Mouse (Mus musculus) MN1 (cell line): ENCODE measurements around the gene Rps16.
A peak's percentile ranks its signal among the peaks of the same experiment; 100 is the strongest.

ENCODE experiments used
- DNase-seq: peaks from one replicate; pipeline ENCODE4 v3.0.0-alpha.2; 2016; ENCODE audit warnings: low spot score

Gene Rps16

DNA sequence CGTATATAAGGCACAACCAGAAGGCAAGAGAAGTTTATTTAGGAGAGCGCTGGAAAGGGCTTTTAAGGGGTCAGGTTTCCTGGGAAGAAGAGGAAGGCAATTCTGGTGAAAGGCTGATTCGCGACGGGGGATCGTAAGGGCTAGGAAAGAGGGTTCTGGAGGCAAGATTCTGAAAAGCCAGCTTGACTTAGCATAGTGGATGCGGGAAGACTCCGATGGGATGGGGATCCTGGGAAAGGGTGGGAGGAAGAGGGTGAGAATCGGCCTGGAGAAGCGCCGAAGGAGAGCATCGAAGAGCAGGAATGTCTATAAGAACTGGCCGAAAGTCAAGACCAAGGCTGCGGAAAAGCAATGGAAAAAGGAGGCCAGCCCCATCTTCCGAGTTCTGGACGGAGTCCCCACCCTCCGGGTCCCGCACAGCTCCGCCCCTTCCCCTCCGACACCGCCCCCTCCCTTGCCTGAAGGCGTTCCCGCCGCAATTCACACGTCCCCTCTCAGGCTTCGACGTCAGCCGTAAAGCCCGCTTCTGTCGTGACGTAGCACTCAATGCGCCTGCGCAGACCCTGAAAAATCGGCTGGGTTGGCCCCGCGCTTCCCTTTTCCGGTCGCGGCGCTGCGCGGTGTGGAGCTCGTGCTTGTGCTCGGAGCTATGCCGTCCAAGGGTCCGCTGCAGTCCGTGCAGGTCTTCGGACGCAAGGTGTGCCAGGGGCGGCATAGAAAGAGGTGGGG lies at the start of gene Rps16:
Rps16 (plus strand) TSS at position 498 of the 729 bp plus-strand sequence.
- peak; percentile 97 for DNase-seq

DNA sequence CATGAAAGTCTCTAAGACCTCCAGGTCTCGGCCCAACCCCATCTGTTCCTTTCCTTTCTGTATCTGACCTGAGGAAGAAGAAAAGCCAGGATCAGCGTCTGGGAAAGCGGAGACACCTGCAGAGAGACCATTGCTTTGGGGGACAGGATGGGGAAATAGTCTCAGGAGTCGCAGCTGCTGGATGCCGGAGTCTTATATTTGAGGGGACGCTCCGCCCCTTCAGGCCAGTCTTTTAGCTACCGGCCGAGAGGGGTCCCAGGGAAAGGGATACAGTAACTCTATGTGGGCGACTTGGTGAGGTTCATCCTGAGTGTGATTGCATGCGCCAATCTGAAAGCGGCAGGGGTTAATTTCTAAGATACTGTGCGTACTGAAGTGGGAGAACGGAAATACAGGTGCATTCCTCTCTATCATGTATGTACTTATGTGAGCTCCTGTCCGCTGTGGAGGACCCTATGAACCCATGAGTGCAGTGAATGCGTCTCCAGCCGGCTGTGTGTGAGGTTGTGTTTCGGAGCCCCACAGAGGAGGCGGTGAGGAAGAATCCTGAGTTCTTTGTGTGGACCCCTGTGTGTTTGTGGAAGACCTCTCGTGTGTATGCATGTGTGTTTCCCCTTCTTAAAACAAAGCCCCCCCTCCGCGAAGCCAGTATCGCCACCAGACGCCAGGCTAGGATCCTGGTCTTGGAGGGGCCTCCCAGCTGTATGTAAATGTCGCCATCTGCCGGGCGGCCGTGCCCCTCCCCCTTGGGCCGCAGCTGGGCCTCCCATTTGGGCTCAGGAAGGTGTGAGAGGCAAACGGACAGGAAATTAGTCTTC lies 48.6 kb upstream of the Rps16 start, which contains the start of gene Dll3:
Dll3 (minus strand) TSS at position 623 of the 818 bp plus-strand sequence.
- peak; percentile 56 for DNase-seq

DNA sequence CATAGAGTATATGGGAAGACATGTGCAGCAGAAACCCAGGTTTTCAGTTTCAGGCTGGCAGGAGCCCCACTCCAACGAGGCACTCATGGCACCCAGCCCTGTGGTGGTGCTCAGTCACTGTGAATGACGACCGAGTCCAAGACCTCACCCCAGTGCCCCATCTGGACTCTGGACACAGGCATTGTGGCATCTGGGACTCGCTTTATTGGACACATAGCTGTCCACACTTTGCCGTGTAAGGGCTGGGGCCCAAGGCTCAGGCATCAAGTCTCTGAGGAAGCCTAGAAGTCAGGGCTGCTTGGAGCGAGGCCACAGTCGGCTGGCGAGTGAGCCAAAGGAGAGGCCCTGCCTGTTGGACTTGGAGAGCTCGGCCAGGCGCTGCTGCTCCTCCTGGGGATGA lies 44.8 kb upstream of the Rps16 start:
- DNase-seq, result no peak

DNA sequence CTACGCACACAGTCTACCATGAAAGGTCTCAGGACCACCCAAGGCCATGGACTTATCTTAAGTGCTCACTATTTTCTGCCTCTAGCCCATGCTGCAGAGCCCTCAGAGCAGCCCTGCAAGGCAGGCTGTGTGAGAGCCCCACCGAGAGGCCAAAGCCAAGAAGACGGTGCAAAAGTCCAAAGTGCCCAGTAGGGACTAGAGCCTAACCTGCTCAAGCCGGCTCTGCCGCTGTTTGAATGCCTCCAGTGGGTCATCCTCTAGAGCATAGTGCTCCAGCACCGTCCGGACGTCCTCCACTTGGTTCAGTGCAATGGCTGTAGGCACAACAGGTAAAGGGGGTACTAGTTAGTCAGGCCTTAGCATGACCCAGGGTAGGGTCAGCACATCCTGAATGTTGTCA lies 44.2 kb upstream of the Rps16 start:
- no peak for DNase-seq

DNA sequence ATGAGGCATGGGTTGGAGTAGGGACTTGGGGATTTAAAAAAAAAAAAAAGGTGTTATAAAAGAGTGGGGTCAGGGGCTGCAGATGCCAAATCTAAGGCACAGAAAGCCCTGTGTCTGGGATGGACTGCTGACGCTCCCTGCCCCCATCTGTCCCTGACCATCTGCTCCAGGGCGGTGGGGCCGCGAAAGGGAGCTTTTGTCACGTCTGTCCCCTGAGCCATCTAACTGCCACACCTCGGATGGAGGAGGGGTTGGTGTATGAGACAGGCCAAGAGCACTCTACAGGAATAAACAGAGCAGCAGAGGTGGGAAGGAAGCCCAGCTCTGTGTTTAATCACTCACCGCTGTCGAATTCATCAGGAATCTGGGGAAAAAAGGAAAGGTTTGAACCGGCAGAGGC lies 40.7 kb upstream of the Rps16 start:
- DNase-seq, result peak; percentile 20

DNA sequence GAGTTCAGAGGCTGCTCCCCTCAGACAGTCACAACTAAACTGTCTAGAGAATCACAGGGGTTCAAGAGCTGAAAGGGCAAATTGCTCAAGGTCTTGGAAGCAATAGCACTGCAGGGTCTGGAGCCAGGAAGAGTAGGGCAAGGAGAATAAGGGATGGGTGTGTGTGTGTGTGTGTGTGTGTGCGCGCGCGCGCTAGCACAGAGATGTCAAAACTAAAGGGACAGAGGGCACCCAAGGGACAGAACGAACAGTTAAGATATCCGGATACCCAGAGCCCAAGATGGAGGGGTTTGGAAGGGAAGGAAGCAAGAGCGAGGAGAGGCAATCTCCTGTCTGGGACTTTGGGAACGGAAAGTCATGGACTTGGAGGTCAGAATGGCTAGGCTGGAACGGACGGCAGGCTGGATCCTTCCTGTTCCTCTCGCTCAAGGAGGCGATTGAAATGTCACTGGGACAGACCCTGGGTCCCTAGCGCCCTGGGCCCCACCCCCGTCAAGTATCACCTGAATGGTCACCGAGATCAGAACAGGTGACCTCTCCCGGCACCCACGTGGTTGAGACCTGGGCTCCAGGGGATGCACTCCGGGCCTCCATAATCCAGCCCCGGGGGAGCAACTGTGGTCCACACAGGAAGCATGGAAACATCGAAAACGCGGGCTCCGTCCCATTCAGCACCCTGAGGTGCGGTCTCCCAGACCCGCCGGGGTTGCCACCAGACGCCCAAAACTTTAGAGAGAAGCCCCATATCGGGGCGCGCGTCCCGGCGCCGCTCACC lies 39.1 kb upstream of the Rps16 start:
- DNase-seq, result peak; percentile 26

DNA sequence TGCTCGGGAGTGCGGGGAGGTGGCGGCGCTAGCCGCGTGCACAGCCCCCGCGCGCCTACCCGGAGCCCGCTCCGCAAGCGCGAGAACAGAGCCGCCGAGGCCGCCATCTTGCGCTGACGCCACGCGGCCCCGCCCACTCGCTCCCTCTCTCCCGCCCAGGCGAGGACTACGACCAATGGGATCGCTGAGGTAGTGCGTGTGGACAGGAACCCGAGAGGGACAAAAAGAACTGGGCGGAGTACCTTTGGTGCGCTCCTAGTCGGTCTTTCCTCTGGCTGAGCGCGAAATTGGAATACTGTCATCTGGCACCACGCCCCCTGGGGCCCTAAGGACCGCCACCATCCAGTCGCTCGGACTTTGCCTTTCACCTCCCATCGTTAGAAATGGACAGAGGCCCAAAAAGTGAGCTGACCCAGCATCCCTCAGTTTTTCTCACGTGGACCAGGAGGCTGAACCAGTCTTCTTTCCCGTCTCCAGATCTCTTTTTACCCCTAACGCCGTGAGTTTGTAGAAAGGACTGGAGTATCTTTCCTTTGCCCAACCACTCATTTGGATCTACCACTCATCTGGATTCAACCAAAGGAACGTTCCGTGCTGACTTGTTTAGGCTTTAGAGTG lies 38.4 kb upstream of the Rps16 start, which contains the start of gene Timm50:
Timm50 (minus strand) TSS at position 147 of the 618 bp plus-strand sequence.
- DNase-seq, result peak; percentile 96

DNA sequence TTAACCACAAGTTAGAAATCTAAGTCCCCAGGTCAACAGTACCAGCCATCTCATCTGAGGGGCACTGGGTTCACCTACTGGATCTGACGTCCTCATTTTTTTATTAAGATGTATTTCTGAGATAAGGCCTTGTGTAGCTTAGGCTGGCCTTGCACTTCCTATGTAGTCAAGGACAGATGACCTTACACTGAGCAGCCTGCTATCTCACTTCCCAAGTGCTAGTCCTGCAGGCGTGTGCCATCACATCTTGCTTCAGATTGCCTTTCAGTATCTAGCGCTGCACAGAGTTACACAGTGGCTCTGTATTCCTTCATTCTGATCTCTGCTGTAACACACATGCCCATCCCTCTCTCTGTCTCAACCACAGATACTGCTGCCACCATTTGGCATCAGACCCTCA lies 32.4 kb upstream of the Rps16 start:
- DNase-seq, result no peak

DNA sequence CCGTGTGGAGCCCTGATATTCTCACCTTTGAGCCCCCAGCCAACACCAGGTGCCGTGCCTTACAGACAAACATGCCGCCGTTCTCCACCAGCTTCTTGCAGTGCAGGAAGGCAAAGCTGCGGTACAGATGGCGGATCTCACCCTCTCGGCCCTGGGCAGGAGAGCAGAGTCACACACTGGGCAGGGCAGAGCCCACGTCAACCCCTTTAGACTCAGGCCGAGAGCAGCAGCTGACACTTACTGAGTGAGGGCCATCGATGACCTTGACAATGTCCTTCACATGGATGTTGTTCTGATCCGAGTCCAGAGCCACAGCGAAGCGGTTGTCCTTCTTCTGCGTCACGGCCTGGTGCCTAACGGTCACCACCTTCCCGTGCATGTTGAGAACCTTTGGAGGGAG lies 31.7 kb upstream of the Rps16 start:
- no peak for DNase-seq

DNA sequence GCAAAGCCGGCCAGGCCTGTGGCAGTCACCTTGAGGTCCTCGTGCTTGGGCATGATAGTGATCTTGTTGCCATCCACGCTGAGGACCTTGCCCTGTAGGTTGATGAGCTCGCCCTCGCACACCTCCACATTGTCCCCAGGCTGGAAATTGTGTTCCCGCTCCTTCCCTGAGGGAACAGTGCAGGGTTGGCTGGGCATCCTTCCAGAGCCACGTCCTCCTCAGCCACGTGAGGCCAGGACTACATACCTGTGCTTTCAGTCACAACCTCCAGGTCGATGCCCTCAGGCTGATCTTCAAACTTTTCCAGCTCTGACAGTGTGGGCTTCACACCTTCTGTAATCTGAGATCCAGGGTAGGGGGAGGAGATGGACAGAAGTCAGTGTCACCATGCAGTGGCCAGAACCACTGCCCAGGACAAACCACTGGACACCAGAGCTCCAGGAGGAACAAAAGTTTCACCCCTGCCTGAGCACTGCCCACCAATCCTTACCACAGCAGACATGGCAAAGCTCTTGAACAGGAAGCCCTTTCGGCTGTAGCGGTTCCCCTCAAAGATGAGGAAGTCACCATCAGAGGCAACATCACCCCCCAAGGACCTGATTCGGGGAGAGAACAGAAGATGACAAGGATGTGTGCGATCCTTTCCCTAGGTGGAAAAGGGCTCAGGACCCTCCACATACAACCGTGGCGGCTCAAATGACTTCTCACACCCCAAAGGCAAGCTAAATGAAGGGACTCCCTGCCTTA lies 28.3 kb upstream of the Rps16 start:
- no peak for DNase-seq

DNA sequence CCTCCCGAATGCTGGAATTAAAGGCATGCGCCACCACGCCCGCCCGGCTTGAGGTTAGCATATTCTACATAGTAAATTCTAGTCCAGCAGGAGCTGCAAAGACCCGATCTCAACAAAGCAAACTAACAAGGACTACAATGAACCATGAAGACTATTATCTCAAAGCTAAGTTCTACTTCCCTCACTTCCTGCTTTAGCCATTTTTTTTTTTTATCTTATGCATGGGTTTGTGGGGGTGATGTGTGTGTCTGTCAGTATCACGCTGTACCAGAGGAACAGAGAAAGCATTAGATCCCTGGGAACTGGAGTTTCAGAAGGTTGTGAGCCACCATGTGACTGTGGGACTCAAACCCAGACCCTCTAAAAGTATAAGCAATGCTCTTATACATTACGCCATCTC lies 25.2 kb upstream of the Rps16 start:
- DNase-seq, result no peak

DNA sequence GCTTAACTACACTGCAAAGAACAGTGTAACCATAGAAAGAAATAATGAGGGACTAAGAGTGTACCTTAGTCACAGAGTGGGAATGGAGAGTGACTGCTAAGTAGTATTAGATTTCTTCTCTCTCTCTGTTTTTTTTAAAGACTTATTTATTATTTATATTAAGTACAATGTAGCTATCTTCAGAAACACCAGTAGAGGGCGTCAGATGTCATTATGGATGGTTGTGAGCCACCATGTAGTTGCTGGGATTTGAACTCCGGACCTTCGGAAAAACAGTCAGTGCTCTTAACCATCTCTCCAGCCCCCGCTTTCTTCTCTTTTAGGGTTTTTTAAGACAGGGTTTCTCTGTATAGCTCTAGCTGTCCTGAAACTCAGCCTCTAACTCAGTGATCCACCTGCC lies 24.0 kb upstream of the Rps16 start:
- no peak for DNase-seq

DNA sequence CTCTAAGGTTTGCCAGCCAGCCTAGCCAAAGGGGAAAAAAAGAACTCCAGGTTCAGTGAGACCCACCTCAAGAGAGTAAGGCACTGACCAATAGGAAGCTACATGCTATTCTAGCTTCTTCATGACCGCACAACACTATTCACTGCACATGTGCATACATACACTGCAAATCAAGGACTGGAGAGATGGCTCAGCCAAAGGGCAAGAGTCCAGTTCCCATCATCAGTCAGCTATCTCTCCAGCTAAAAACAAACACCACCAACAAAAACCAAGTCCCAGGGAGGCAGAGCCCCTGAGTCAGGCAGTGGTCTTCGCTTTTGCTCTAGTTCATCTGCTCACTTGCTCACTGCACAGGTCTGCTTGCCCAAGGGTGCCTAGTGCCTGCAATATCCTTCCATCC lies 22.2 kb upstream of the Rps16 start:
- DNase-seq, result no peak

DNA sequence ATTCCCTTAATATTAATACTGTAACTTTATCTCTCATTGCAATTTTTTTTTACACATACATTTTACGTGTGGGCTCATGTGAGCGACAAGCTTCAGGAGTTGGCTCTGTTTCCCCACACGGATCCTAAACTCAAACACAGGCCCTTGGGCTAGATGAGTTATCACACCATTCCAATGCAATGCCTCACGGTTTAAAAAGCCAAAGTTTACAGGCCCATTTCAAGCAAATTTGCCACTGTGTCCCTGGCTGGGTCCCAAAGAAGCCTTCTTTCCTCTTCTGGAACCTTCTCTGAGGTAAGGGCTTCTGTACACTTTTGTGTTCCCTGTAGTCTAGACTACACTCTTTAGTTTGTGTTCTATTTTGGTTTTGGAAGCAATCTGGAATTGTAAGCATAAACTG lies 15.9 kb upstream of the Rps16 start:
- DNase-seq, result no peak

DNA sequence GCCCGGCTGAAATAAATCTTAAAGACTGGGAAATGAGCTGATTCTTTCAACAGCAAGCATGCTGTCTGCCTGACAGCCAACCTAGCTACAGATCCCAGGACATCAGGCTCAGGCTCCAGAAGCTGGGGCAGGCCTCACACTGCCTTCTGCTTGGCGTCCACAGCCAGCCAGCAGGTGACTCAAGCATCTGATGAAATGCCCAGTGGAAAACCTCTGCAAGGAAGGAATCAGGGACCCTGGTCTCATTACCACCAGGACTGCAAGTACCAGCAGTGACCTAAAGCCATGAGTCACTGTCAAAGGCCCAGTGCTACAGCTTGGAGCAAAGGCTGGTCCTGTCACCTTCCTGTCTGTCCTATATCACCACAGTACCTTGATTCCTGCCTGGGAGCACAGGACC lies 15.0 kb upstream of the Rps16 start:
- peak; percentile 51 for DNase-seq

DNA sequence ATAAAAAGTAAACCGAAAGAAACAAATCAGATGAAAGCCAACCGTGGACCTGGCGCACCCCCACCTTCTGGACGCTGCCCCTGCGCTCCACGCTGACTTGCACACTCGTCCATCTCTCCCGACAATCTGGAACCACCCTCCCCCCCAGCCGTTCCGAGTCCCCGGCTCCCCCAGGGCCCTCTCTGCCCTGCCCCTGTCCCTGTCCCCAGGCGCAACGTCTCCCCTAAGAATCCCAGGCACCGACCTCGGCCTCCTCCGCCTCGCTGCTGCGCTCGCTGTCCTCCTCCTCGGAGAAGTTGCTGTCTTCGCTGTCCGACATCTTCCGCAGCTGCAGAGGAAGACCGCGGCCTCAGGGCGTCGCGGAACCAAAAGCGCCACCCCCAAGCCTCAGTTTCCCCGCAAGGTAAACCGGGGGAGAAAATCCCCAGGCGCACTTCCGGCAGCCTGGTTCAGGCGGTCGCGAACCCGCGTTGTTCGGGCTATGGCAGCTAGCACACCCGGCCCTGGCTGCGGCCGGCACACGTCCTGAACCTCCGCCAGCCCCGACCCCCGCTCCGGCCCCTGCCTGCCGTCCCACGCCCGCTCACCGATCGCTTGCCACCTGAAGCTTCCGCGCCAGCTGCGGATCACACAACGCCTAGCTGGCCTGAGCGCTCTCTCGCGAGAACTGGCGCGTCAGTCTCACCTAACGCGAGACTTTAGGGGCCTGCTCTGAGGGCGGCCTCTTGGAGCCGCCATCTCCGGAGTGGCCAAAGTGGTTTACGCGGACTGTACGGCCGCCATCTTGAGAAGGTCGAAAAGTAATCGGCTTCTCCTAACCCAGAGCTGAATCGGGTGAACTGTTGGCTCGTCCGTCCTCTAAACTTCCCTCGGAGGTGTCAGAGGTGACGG lies 12.1 kb upstream of the Rps16 start, which contains the start of gene Supt5:
Supt5 (minus strand) TSS at position 639 of the 891 bp plus-strand sequence.
- DNase-seq, result peak; percentile 99

DNA sequence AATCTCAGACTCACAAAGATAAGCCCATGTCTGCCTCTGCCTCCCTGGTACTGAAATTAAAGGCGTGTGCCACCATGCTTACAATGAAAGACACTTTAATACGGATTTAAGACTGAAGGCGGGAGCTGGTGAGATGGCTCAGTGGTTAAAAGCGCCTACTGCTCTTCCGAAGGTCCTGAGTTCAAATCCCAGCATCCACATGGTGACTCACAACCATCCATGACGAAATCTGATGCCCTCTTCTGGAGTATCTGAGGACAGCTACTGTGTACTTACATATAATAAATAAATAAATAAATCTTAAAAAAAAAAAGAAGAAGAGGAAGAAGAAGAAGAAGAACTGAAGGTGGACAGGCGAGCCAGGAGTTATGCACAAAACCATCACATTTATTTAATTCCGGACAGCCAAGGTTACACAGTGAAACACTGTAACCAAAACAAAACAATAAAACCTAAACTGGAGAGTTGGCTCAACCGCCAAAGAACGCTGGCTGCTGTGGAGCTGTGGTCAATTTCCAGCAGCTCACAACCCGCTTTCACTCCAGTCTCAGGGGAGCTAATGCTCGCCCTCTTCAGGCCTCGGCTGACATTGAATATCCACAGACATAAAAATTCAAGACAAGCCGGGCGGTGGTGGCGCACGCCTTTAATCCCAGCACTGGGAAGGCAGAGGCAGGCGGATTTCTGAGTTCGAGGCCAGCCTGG lies 11.1 kb upstream of the Rps16 start:
- DNase-seq, result peak; percentile 52

DNA sequence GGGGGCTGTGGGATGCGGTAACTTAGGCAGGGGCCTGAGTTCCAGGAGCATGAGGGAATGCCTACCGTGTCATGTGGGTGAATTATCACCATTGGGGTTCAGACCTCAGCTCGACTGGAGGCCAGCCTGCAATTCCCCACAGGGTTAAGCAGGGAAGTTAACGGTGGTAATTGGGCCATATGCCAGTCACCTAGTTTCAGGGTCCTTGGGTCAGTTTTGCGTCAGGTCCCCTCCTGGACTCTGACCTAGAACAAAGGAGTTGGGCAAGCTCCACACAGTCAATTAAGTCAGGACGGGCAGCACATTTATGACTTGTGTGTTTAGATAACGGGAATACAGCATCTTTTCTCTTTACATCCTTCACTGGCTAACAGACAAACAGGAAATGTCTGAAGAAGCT lies 9.1 kb upstream of the Rps16 start:
- DNase-seq, result no peak

DNA sequence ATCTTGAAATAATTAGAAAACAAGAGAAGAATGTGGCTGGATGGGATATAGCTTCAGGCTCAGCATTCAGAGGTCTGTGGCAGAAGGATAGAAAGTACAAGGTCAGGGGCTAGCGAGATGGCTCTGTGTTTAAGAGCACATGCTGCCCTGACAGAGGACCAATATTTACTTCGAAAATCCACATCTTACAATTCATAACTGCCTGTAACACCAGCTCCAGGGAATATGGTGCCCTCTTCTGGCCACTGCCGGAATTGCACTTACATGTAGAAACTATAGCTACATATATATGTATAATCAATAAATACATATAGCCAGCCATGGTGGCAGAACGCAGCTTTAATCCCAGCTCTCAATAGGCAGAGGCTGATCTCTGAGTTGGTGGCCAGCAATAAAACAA lies 5.8 kb upstream of the Rps16 start:
- DNase-seq, result peak; percentile 63

DNA sequence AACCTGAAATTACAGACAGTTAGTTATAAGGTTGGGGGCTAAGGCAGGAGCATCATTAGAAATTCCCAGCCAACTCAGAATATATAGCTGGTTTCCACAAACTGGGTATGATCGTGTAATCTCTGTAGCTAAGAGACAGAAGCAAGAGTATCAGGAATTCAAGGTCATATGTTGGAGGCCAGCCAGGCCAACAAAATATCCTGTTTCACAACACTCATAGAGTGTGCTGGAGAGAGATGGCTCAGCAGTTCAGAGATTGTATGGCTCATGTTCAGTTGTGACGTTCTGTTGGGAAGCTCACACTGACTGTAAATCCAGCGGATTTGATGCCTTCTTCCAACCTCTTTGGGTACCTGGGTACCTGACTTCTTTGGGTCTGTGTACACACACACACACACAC lies 2.7 kb upstream of the Rps16 start:
- DNase-seq, result no peak
